Mouse (Mus musculus) embryonic facial prominence, embryonic 15.5 days (tissue): ENCODE measurements around the gene AF366264. TPM values are rescaled to one million over a fixed set of nuclear protein-coding genes. Genes with fewer than 3 reads are reported as not detected.
"Not testable (repeated sequence)": the region's sequence is repeated elsewhere in the genome, so short reads cannot be mapped to it uniquely, and the experiment has no call there.

Source experiments
- ATAC-seq: fragments of 200-750 bp; cut with Nextera tagmentation; 2 replicates; pipeline ENCODE4 v1.8.0; 2017; ENCODE audit warnings: low read depth, moderate TSS enrichment; ENCODE audit not compliant: insufficient number of reproducible peaks, low FRiP score, low TSS enrichment
- H3K27ac ChIP-seq: fragments of 300-500 bp; sonication (generic); replicated peaks from 2 replicates; pipeline ENCODE4 v1.5.1; 2015; ENCODE audit warnings: mild to moderate bottlenecking, inconsistent platforms
- H3K27me3 ChIP-seq: fragments of 300-500 bp; sonication (generic); 2 replicates; pipeline ENCODE4 v1.6.1; 2015; ENCODE audit warnings: inconsistent platforms
- H3K36me3 ChIP-seq: fragments of 300-500 bp; sonication (generic); 2 replicates; pipeline ENCODE4 v1.6.1; 2015; ENCODE audit warnings: mild to moderate bottlenecking, inconsistent platforms
- H3K4me1 ChIP-seq: fragments of 300-500 bp; sonication (generic); 2 replicates; pipeline ENCODE4 v1.6.1; 2015; ENCODE audit warnings: inconsistent platforms
- H3K4me2 ChIP-seq: fragments of 300-500 bp; sonication (generic); replicated peaks from 2 replicates; pipeline ENCODE4 v1.6.1; 2015; ENCODE audit warnings: mild to moderate bottlenecking, inconsistent platforms
- H3K4me3 ChIP-seq: fragments of 300-500 bp; sonication (generic); replicated peaks from 2 replicates; pipeline ENCODE4 v1.5.1; 2015; ENCODE audit warnings: mild to moderate bottlenecking, inconsistent platforms
- H3K9ac ChIP-seq: fragments of 300-500 bp; sonication (generic); 2 replicates; pipeline ENCODE4 v1.6.1; 2015; ENCODE audit warnings: inconsistent platforms
- H3K9me3 ChIP-seq: fragments of 300-500 bp; sonication (generic); replicated peaks from 2 replicates; pipeline ENCODE4 v1.6.1; 2016; ENCODE audit warnings: inconsistent platforms
- WGBS: fragments of 180-500 bp; shearing (Covaris S2); methylation state at CpG from one replicate; pipeline ENCODE4 v1.1.7; 2015; 5-methylcytosine and 5-hydroxymethylcytosine counted together
- polyA plus RNA-seq: library from polyadenylated mRNA; unstranded; fragments of >200 nt; fragmentation: Nextera tagmentation; extraction: Ambion mirVana; gene quantifications from 2 replicates; pipeline ENCODE4 v1.2.1, GENCODE M21; 2015

AF366264 gene
- polyA plus RNA-seq = not detected in 2 replicates

DNA sequence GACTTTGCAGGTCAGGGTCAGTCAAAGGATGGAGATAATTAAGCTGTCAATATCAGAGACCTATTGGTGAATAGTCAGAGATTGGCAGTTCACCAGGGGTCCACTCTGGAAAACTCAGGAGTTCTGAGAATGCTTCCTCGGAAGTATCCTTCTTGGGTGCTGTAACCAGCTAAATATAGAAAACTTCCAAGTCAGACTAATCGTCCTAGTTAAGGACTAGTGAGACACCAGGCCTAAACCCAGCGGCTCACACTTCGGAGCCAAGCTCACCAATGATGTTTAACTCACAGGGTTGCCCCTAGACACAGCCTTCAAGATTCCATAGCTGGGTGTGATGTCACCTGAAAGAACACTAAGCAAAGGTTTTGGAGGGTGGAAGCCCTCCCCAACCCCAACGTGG lies at the start of gene AF366264:
Gene AF366264, minus strand, starts transcription at position 101 of the 400 bp plus-strand sequence.
- not testable (repeated sequence) for H3K27ac ChIP-seq, H3K36me3 ChIP-seq, H3K9ac ChIP-seq, H3K4me3 ChIP-seq, H3K4me2 ChIP-seq, H3K9me3 ChIP-seq, ATAC-seq, H3K4me1 ChIP-seq, H3K27me3 ChIP-seq
- WGBS = 89% methylated on average over 5 of the region's 5 CpGs

DNA sequence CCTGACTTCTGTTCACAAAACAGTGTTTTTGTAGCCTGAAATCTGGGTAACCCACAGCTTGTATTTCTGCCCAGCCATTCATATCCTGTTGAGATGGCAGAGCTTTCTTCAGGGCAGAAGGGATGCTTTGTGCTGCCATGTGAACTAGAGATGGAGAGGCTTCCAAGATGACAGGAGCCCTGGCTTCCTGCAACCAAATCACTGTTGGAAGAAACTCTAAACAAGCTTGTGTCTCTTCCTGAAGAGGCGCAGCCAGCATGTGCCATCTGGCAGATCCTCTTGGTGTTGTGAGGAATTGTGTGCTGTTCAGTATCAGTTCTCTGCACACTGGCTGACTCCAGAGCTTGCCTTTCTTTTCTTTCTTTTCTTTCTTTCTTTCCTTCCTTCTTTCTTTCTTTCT lies 5.1 kb upstream of the AF366264 start:
- not testable (repeated sequence) for H3K4me1 ChIP-seq, H3K9me3 ChIP-seq, H3K27ac ChIP-seq, ATAC-seq, H3K9ac ChIP-seq, H3K27me3 ChIP-seq, H3K4me3 ChIP-seq, H3K36me3 ChIP-seq, H3K4me2 ChIP-seq
- 83% methylated on average over 1 of the region's 1 CpGs for WGBS

DNA sequence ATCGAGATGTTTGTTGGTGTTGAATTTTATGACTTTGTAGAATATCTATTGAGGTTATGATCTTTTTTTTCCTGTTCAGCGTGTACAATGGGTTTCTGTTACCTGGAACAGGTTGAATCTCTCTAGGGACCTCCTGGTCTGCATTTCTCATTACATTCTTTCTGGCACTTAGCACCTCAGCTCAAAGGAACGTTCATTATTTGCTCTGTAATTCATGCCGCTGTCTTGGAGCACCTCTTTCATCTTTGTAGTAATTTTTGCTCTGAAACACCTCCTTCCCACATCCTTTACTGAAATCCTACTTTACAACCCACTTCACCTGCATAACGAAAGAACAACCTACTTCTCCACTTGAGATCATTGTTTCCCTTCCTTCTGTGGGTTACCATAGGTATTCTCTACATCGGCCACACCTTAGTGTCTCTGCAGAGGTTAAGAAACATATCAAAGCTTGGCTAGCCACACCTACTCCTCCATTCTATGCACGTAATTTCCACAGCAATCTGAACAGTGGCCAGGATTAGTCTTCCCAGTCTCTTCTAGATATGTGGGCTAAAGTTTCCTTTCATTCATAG lies 9.5 kb downstream of the AF366264 start:
- H3K4me3 ChIP-seq = no peak overlapping the region
- H3K4me2 ChIP-seq = no peak overlapping the region
- H3K9me3 ChIP-seq = no peaks in the 10 kb centered on the region
- 70% methylated on average over 7 of the region's 7 CpGs for WGBS
- no peaks in the 10 kb centered on the region for H3K4me1 ChIP-seq
- ATAC-seq = no peak
- no peaks in the 10 kb centered on the region for H3K36me3 ChIP-seq
- H3K27me3 ChIP-seq = no peaks in the 10 kb centered on the region
- H3K27ac ChIP-seq = no peak overlapping the region
- no peak overlapping the region for H3K9ac ChIP-seq

DNA sequence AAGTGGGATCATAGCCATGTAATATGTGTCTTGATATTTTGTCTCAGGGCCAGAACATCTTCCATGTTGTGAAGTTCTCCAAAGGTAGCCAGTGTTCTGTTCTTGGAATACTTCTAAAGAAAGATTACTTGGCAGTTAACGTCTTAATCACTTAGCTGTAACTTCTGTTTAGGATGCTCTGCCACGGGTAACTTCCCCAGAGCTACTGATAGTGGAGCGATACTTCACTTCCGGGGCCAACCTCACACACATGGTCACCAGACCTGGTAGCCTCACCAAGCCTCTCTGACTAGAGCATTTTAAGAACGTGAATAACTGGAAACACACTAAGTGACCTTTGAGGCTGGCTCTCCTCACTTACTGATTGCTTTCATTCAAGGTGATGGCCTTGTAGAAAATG lies 38.6 kb downstream of the AF366264 start:
- no peak overlapping the region for H3K9ac ChIP-seq
- H3K4me2 ChIP-seq = no peak overlapping the region
- no peaks in the 10 kb centered on the region for H3K9me3 ChIP-seq
- H3K36me3 ChIP-seq = peaks cover 42% of the 10 kb centered on the region
- no peak overlapping the region for H3K4me3 ChIP-seq
- ATAC-seq = no peak
- WGBS = 83% methylated on average over 5 of the region's 5 CpGs
- no peaks in the 10 kb centered on the region for H3K27me3 ChIP-seq
- H3K4me1 ChIP-seq = no peaks in the 10 kb centered on the region
- H3K27ac ChIP-seq = no peak overlapping the region

DNA sequence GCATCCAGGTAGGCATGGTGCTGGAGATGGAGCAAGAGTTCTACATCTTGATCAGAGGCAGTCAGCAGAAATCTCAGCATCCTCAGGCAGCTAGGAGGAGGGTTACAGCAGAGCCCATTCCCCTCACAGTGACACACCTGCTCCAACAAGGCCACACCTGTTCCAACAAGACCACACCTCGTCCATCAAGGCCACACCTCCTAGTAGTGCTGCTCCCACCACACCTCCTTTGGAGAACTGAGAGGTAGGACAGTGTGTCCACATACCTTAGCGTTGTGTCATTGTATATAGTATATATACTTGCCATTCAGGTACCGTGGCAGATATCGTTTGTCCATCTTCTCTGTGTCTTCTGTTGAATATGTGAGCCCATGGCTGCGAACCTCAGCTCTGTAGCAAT lies 40.5 kb downstream of the AF366264 start:
- Histone ChIP-seq H3K4me3 (no peak overlapping the region), H3K4me2 (no peak overlapping the region), H3K27me3 (no peaks in the 10 kb centered on the region), H3K9ac (no peak overlapping the region), H3K4me1 (no peaks in the 10 kb centered on the region), H3K9me3 (no peaks in the 10 kb centered on the region), H3K27ac (no peak overlapping the region), H3K36me3 (peaks cover 52% of the 10 kb centered on the region)
- ATAC-seq = 0 out of 2 replicates have a peak, but pooled peaks have one; percentile 43
- WGBS = 90% methylated on average over 5 of the region's 5 CpGs

DNA sequence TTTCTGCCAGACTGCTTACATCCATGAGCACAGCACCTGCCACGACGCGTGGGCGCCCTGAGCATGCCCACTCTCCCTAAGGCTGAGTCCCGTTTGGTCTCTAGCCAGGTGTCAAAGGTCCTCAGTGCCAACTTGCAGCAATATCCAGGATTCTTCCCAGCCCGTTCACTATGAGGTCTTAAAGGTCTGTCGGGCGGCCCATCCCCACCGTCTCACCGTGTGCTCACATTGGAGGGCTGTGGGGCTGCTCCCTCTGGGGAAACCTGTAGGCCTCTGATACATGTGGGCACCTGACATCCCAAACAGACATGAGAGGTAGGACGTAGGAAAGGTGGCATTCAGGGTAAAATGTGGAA lies 44.5 kb downstream of the AF366264 start:
- Histone ChIP-seq H3K4me3 (no peak overlapping the region), H3K9ac (no peak overlapping the region), H3K9me3 (no peaks in the 10 kb centered on the region), H3K36me3 (peaks cover 65% of the 10 kb centered on the region), H3K27ac (no peak overlapping the region), H3K4me2 (no peak overlapping the region), H3K4me1 (no peaks in the 10 kb centered on the region), H3K27me3 (no peaks in the 10 kb centered on the region)
- WGBS = 94% methylated on average over 11 of the region's 11 CpGs
- ATAC-seq = no peak

DNA sequence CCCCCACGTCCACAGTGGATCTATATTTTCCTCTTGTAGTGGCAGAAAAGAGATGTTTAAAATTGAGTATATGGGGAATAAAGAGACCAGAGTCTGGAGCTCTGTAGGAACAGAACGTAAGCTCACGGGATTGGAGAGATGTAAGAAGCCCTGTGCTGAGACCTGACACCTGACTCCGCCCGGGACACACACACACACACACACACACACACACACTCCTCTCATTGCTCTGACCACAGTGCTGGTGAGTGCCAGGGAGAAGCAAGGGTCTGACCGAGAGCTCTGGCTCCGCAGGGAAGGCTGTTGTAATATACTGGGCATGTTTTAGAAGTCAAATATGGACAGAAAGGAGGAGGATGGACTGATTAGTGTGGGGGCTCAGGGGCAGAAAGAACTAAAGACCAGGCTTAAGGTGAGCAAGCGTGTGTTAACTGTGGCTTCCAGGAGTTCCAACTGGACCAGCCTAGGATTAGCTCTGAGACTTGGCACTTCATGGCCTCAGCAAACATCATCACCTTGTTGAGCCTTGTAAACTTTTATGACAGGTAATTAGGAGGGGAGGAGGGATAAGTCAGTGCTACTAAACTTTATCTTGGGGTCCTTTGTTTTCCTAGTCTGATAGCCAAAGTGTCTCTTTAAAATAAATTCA lies 45.0 kb downstream of the AF366264 start:
- Histone ChIP-seq H3K36me3 (peaks cover 64% of the 10 kb centered on the region), H3K9ac (no peak overlapping the region), H3K4me1 (no peaks in the 10 kb centered on the region), H3K4me3 (no peak overlapping the region), H3K27ac (no peak overlapping the region), H3K9me3 (no peaks in the 10 kb centered on the region), H3K4me2 (no peak overlapping the region), H3K27me3 (no peaks in the 10 kb centered on the region)
- ATAC-seq = no peak
- 90% methylated on average over 8 of the region's 8 CpGs for WGBS

DNA sequence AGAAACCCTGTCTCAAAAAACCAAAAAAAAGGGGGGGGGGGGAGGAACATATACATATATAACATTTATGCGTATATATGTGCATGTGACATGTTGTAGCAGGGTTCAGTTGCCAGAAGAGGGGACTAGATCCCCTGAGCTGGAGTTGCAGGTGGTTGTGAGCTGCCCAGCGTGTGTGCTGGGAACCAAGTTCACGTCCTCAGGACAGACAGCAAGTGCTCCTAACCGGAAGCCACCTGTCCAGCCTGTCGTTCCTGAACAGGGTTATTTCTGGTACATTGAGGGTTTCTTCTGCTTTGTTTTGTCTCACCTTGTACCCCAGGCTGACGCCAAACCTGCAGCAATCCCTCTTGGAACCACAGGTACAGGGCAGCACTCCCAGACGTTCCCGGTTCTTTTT lies 48.6 kb downstream of the AF366264 start:
- peaks cover 10% of the 10 kb centered on the region for H3K4me1 ChIP-seq
- no peak for ATAC-seq
- WGBS = 90% methylated on average over 8 of the region's 8 CpGs
- no peak overlapping the region for H3K4me3 ChIP-seq
- H3K9ac ChIP-seq = no peak overlapping the region
- no peak overlapping the region for H3K4me2 ChIP-seq
- no peaks in the 10 kb centered on the region for H3K9me3 ChIP-seq
- no peaks in the 10 kb centered on the region for H3K27me3 ChIP-seq
- peaks cover 38% of the 10 kb centered on the region for H3K36me3 ChIP-seq
- no peak overlapping the region for H3K27ac ChIP-seq

DNA sequence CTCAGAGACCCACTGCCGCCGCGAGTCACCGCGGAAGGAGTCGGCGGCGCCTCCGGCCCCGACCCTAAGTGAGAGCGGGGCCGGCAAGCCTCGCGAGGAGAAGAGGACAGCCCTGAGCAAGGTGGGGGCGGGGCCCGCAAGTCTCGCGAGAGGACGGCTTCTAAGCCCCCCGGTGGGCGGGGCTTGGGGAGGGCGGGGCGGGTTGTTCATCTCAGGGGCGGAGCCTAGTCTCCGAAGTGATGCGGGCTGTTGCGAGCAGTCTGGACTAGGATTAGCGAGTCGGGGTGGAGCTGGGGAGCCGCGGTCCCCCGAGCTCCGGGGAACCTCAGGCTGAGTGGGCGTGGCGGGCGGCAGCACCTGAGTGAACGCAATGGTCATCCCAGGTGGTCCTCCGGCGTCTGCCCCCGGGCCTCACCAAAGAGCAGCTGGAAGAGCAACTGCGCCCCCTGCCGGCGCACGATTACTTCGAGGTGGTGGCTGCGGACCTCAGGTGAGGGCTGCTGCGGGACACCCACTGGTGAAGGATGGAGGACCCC lies 52.4 kb downstream of the AF366264 start:
- ATAC-seq = peak; percentile 94
- peak overlapping the region; percentile 62 for H3K4me3 ChIP-seq
- H3K9ac ChIP-seq = peak overlapping the region; percentile 93
- H3K4me1 ChIP-seq = peaks cover 11% of the 10 kb centered on the region
- 0% methylated on average over 47 of the region's 47 CpGs for WGBS
- no peaks in the 10 kb centered on the region for H3K9me3 ChIP-seq
- peak overlapping the region; percentile 98 for H3K27ac ChIP-seq
- H3K36me3 ChIP-seq = peaks cover 37% of the 10 kb centered on the region
- no peaks in the 10 kb centered on the region for H3K27me3 ChIP-seq
- H3K4me2 ChIP-seq = peak overlapping the region; percentile 88

DNA sequence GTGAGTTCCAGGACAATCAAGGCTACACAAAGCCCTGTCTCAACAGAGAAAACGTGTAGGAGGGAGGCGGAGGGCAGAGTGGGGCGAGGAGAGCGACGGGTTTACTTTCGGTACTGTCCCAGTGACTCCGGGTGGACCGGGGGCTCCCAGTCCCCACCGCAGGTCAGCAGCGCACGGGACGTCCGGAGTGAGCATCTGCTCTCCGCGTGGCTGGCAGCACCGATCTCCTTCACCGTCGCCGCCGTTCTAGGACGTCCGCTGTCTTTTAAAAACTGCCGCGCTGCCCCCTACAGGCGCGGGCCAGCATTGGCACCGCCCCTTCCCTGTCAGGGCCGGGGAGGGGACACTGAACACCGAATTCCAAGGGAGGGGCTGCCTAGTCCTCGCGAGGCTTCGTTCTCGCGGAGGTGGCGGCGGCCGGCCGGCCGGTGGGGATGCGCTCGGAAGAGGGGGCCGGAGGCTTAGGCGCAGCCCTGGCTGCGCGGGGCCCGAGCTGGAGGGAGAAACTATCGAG lies 52.9 kb downstream of the AF366264 start, which contains the start of gene Upf3a:
Gene Upf3a, plus strand, starts transcription at position 366 of the 514 bp plus-strand sequence.
- Histone ChIP-seq H3K27ac (peak within 1 kb of the TSS; percentile 98), H3K9ac (peak within 1 kb of the TSS; percentile 93)
- under 1% methylated on average over 47 of the region's 47 CpGs for WGBS

More for the DNA sequence above, 52.9 kb downstream of the AF366264 start, which contains the start of gene Upf3a:
- peak within 1 kb of the TSS; percentile 62 for H3K4me3 ChIP-seq
- peak; percentile 94 for ATAC-seq
- peak within 1 kb of the TSS; percentile 88 for H3K4me2 ChIP-seq
- peaks cover 42% of the 10 kb centered on the region for H3K36me3 ChIP-seq
- peaks cover 11% of the 10 kb centered on the region for H3K4me1 ChIP-seq
- H3K9me3 ChIP-seq = no peaks in the 10 kb centered on the region
- H3K27me3 ChIP-seq = no peaks in the 10 kb centered on the region
